Mouse (Mus musculus) hindlimb bud, embryonic 11.5 days (tissue): Measurements from ENCODE around the gene Ccdc85c.

Experiments
- DNase-seq: peaks from one replicate; pipeline ENCODE4 v3.0.0-alpha.2; 2012; ENCODE audit warnings: low read depth, low spot score; ENCODE audit errors: extremely low spot score

Ccdc85c gene

GRCm38 (mm10) chr12:108269699-108270098 lies 5.5 kb downstream of the Ccdc85c start:
- DNase-seq, result no peak

GRCm38 (mm10) chr12:108268970-108269369 lies 6.3 kb downstream of the Ccdc85c start:
- no peak for DNase-seq

GRCm38 (mm10) chr12:108267653-108268052 lies 7.6 kb downstream of the Ccdc85c start:
- no peak for DNase-seq

- no peak for DNase-seq
Observed at GRCm38 (mm10) chr12:108265831-108266619, 9.2 kb downstream of the Ccdc85c start.

- no peak for DNase-seq
Observed at GRCm38 (mm10) chr12:108264918-108265317, 10.3 kb downstream of the Ccdc85c start.

- DNase-seq, result no peak
Observed at GRCm38 (mm10) chr12:108260950-108261349, 14.3 kb downstream of the Ccdc85c start.

GRCm38 (mm10) chr12:108259322-108260049 lies 15.7 kb downstream of the Ccdc85c start:
- no peak for DNase-seq

GRCm38 (mm10) chr12:108256734-108257133 lies 18.5 kb downstream of the Ccdc85c start:
- no peak for DNase-seq

- DNase-seq, result no peak
Observed at GRCm38 (mm10) chr12:108255960-108256359, 19.3 kb downstream of the Ccdc85c start.

GRCm38 (mm10) chr12:108255511-108255919 lies 19.7 kb downstream of the Ccdc85c start:
- DNase-seq, result no peak

- DNase-seq, result no peak
Observed at GRCm38 (mm10) chr12:108253042-108253441, 22.2 kb downstream of the Ccdc85c start.

GRCm38 (mm10) chr12:108251825-108252542 lies 23.2 kb downstream of the Ccdc85c start:
- DNase-seq, result no peak

GRCm38 (mm10) chr12:108251034-108251792 lies 24.0 kb downstream of the Ccdc85c start:
- no peak for DNase-seq

GRCm38 (mm10) chr12:108249522-108249921 lies 25.7 kb downstream of the Ccdc85c start:
- no peak for DNase-seq

GRCm38 (mm10) chr12:108249019-108249418 lies 26.2 kb downstream of the Ccdc85c start:
- no peak for DNase-seq

- no peak for DNase-seq
Observed at GRCm38 (mm10) chr12:108246759-108247500, 28.3 kb downstream of the Ccdc85c start.

- no peak for DNase-seq
Observed at GRCm38 (mm10) chr12:108245579-108245978, 29.6 kb downstream of the Ccdc85c start.

- DNase-seq, result no peak
Observed at GRCm38 (mm10) chr12:108244778-108245177, 30.4 kb downstream of the Ccdc85c start.

GRCm38 (mm10) chr12:108242243-108242745 lies 32.9 kb downstream of the Ccdc85c start:
- DNase-seq, result no peak

- no peak for DNase-seq
Observed at GRCm38 (mm10) chr12:108241626-108242025, 33.6 kb downstream of the Ccdc85c start.
